Mouse (Mus musculus) right cerebral cortex, adult 18-20 months (tissue): ENCODE measurements around the gene Nodal.
"Not testable (repeated sequence)": the region's sequence is repeated elsewhere in the genome, so short reads cannot be mapped to it uniquely, and the experiment has no call there.

Experiments used
- DNase-seq: peaks from one replicate; pipeline ENCODE4 v3.0.0; 2022; ENCODE audit warnings: mixed read lengths

The Nodal gene

GRCm38 (mm10) chr10:61440202-61440800, 22.5 kb downstream of the Nodal start:
- no peak for DNase-seq

GRCm38 (mm10) chr10:61443456-61443855, 25.7 kb downstream of the Nodal start:
- DNase-seq, result no peak

GRCm38 (mm10) chr10:61443876-61444275, 26.1 kb downstream of the Nodal start:
- DNase-seq, result no peak

- DNase-seq, result no peak
These were observed 27.2 kb downstream of the Nodal start for GRCm38 (mm10) chr10:61445016-61445415.

GRCm38 (mm10) chr10:61447581-61448353, 30.0 kb downstream of the Nodal start:
- no peak for DNase-seq

GRCm38 (mm10) chr10:61448834-61449233, 31.1 kb downstream of the Nodal start:
- no peak for DNase-seq

GRCm38 (mm10) chr10:61451463-61451930, 33.7 kb downstream of the Nodal start:
- no peak for DNase-seq

GRCm38 (mm10) chr10:61451931-61452617, 34.3 kb downstream of the Nodal start:
- peak; percentile 41 for DNase-seq

- DNase-seq, result peak; percentile 99
These were observed 34.9 kb downstream of the Nodal start, which contains the start of gene Eif4ebp2 for GRCm38 (mm10) chr10:61452645-61453044. Eif4ebp2 (minus strand) TSS chr10:61452661.

GRCm38 (mm10) chr10:61453171-61453570, 35.4 kb downstream of the Nodal start:
- not testable (repeated sequence) for DNase-seq

GRCm38 (mm10) chr10:61457182-61457581, 39.4 kb downstream of the Nodal start:
- DNase-seq, result no peak

- DNase-seq, result no peak
These were observed 47.2 kb downstream of the Nodal start for GRCm38 (mm10) chr10:61465009-61465408.

- DNase-seq, result no peak
These were observed 48.5 kb downstream of the Nodal start for GRCm38 (mm10) chr10:61466242-61466641.

GRCm38 (mm10) chr10:61466873-61467272, 49.1 kb downstream of the Nodal start:
- no peak for DNase-seq

GRCm38 (mm10) chr10:61468900-61469299, 51.1 kb downstream of the Nodal start:
- DNase-seq, result no peak

GRCm38 (mm10) chr10:61473640-61474039, 55.9 kb downstream of the Nodal start:
- no peak for DNase-seq

GRCm38 (mm10) chr10:61474344-61474743, 56.6 kb downstream of the Nodal start:
- DNase-seq, result no peak
